In genomic region chr8:111403391-111403790, GRCm38 (mm10) we compare ENCODE assay signal across 9 mouse cellular contexts. TPM values are rescaled to one million over a fixed set of nuclear protein-coding genes. Genes with fewer than 3 reads are reported as not detected.
A peak's percentile ranks its signal among the peaks of the same experiment; 100 is the strongest.
DNase-seq lines count a peak whose midpoint lies in the region; ATAC-seq and TF ChIP-seq lines count a peak whose summit lies in the region.
"Had no signal": no experiment of that assay in that cellular context is flagged by ENCODE, and none has a peak within 500 bp of the region (broad histone marks: within the 10 kb centered on the region; RNA-seq: fewer than 3 reads in every experiment).

No protein-coding gene starts in this region.

- no peak overlapping the region for H3K27ac ChIP-seq in layer of hippocampus, adult 2 months
- H3K27ac ChIP-seq: limb, embryonic 10.5 days had no signal

- peak; percentile 65 for TF ChIP-seq CTCF in layer of hippocampus, adult 2 months (conservative IDR thresholded peaks at IDR 0.05)
- peak; percentile 26; the same call in 1 of the 2 replicates for TF ChIP-seq CTCF in E14TG2a.4 (conservative IDR thresholded peaks at IDR 0.05; ENCODE audit: low read length)

- H3K4me1 ChIP-seq in E14TG2a.4 (replicated peaks; ENCODE audit: low read depth, low read length), result no peaks in the 10 kb centered on the region
- H3K4me1 ChIP-seq: limb, embryonic 10.5 days had no signal

- intact Hi-C loops in gastrocnemius, postnatal 14 days (cut with DNase I; ENCODE audit: low total_unique reads), result no loop called here

- H3K9me3 ChIP-seq in E14TG2a.4 (ENCODE audit: low read length), result no peaks in the 10 kb centered on the region
- H3K9me3 ChIP-seq: limb, embryonic 10.5 days had no signal

- H3K4me3 ChIP-seq in layer of hippocampus, adult 2 months, result no peak overlapping the region
- H3K4me3 ChIP-seq in E14TG2a.4 (replicated peaks; ENCODE audit: low read length), result no peak overlapping the region
- H3K4me3 ChIP-seq: limb, embryonic 10.5 days; myocyte had no signal

- no peak for DNase-seq in layer of hippocampus, adult 2 months (ENCODE audit: low spot score in 2 of 2)
- DNase-seq in layer of hippocampus, adult 9-10 months (ENCODE audit: low spot score), result no peak
- DNase-seq in T-cell, adult 2 months (ENCODE audit: low spot score), result peak; percentile 7
- DNase-seq in gastrocnemius, postnatal 14 days, result no peak
- DNase-seq in gastrocnemius, adult 8-10 months (ENCODE audit: low spot score in 2 of 2), result no peak

- no peaks in the 10 kb centered on the region for H3K36me3 ChIP-seq in E14TG2a.4 (ENCODE audit: insufficient read depth, low read length)
- H3K36me3 ChIP-seq: limb, embryonic 10.5 days had no signal

- H3K27me3 ChIP-seq in E14TG2a.4 (ENCODE audit: insufficient read depth, low read length), result peaks cover 33% of the 10 kb centered on the region

- ATAC-seq in megakaryocyte progenitor cell, adult 5-6 weeks (replicated peaks; ENCODE audit: poor library complexity), result peak; percentile 82

RNA-seq across cellular contexts. Expression of gene Fa2h, which starts 9.8 kb away (rescaled TPM):
- total RNA-seq in layer of hippocampus, adult 2 months (2021), result 10 to 100 TPM; 22.0 to 23.1 TPM
- total RNA-seq in megakaryocyte progenitor cell, adult 5-6 weeks (2015), result not detected in 2 replicates
- total RNA-seq in megakaryocyte progenitor cell, adult 5-6 weeks (2017), result not detected in 2 replicates
- total RNA-seq in gastrocnemius, postnatal 14 days (2021), result 1 to 10 TPM; 1.5 to 7.6 TPM
- under 1 TPM; 0.17 to 0.58 (median 0.29) TPM for total RNA-seq in gastrocnemius, adult 8-10 months (2022)
